Mouse (Mus musculus): ENCODE results near the gene Lgals4. TPM values are rescaled to one million over a fixed set of nuclear protein-coding genes. Genes with fewer than 3 reads are reported as not detected.

Lgals4 gene
- polyA plus RNA-seq, 1 experiment from 2014 or later = 1,462 TPM

DNA sequence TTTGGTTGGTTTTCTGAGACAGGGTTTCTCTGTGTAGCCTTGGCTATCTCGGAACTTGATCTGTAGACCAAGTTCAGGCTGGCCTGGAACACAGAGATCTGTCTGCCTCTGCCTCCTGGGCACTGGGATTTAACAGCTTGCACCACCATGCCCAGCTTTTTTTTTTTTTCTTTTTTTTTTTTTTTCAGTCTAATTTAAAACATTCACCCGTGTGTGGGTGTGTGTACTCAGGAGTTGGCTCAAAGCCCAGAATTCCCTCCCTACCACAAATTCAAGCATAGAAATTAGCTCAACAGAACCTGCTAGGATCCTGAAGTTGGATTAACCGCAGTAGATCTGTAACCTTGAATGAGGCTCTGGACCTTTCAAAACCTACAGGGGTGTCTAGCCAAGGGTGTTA lies 6.3 kb upstream of the Lgals4 start:
- no peak overlapping the region for H3K9ac ChIP-seq
- H3K36me3 ChIP-seq = peaks cover 17% of the 10 kb centered on the region
- H3K4me2 ChIP-seq (replicated peaks) = no peak overlapping the region
- H3K27ac ChIP-seq = no peak overlapping the region
- H3K27me3 ChIP-seq (replicated peaks) = no peaks in the 10 kb centered on the region
- H3K9me3 ChIP-seq = no peaks in the 10 kb centered on the region
- no peak for ATAC-seq
- H3K4me1 ChIP-seq (replicated peaks) = peaks cover 27% of the 10 kb centered on the region
- 55% methylated on average over 3 of the region's 3 CpGs for WGBS
- no peak overlapping the region for H3K4me3 ChIP-seq (replicated peaks)

DNA sequence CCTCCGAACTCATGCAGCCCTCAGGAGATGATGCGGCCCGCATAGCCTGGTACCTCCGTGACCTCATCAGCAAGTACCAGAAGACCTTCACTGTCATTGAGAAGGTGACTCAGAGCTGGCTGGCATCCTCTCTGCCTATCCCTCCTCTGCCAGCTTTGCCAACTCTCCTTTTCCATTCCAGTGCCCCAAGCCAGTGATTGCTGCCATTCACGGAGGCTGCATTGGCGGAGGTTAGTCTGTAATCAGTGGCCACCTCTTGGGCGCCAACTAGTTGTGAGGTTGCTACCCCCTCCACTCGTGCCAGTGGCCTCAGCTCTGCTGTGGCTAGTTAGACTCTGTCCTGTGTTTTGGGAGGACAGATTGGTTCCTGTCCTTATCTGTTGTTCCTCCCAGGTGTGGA lies 3.8 kb upstream of the Lgals4 start:
- H3K4me3 ChIP-seq (replicated peaks) = no peak overlapping the region
- WGBS = 96% methylated on average over 8 of the region's 8 CpGs

DNA sequence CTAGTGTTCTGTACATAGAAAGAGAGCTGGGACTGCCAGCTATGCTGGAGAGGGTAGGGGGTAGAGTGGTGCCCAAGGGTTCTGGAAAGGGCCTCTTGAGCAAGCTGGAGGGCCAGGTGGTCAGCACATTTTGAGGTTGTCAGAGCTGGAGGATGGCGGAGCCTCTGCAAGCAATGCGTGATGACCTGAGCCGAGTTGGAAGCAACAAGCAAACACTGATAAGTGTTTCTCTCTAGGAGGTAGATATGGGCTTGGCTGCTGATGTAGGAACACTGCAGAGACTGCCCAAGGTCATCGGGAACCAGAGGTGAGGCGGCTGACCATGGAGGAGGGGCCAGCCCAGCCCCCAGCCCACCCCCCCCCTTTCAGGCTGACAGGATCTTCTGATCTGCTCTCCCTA lies 2.7 kb upstream of the Lgals4 start:
- Histone ChIP-seq H3K4me3 (replicated peaks) (no peak overlapping the region), H3K27ac (peak overlapping the region; percentile 86), H3K36me3 (peaks cover 17% of the 10 kb centered on the region), H3K4me2 (replicated peaks) (0 out of 2 replicates have a peak overlapping the region, but pooled peaks have one; percentile 35), H3K27me3 (replicated peaks) (no peaks in the 10 kb centered on the region), H3K9ac (no peak overlapping the region), H3K9me3 (no peaks in the 10 kb centered on the region), H3K4me1 (replicated peaks) (peaks cover 14% of the 10 kb centered on the region)
- no peak for ATAC-seq
- WGBS = 62% methylated on average over 5 of the region's 5 CpGs

More for the DNA sequence above, 3.8 kb upstream of the Lgals4 start:
- Histone ChIP-seq H3K9ac (no peak overlapping the region), H3K27ac (0 out of 2 replicates have a peak overlapping the region, but pooled peaks have one; percentile 86), H3K36me3 (peaks cover 17% of the 10 kb centered on the region), H3K9me3 (no peaks in the 10 kb centered on the region), H3K4me2 (replicated peaks) (no peak overlapping the region), H3K4me1 (replicated peaks) (peaks cover 18% of the 10 kb centered on the region), H3K27me3 (replicated peaks) (no peaks in the 10 kb centered on the region)
- ATAC-seq = no peak

DNA sequence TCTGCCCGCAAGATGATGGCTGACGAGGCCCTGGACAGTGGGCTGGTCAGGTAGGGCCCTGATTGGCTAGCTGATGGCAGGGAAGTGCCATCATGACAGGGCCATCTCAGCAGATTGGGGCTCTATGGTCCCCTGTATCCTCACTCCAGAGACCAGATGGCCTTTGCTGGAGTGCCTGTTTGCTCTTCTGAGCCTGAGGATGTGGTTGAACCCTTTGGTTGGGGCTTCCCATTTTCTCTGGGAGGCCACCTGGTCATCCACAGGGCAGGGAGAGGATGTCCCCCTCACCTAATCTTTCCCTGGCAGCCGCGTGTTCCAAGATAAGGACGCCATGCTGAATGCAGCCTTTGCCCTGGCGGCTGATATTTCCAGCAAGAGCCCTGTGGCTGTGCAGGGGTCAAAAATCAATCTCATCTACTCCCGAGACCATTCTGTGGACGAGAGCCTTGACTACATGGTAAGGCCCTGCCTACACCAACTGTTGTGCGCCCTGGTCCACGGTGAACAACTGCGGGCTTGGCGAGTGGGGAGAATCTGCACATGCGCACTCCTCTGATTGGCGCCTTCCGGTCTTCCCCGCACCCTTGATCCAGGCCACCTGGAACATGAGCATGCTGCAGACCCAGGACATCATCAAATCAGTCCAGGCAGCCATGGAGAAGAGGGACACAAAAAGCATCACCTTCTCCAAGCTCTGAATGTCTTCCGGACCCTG lies 2.1 kb upstream of the Lgals4 start:
- ATAC-seq = peak; percentile 40
- Histone ChIP-seq H3K27ac (peak overlapping the region; percentile 86), H3K4me1 (replicated peaks) (peaks cover 8% of the 10 kb centered on the region), H3K4me3 (replicated peaks) (no peak overlapping the region), H3K27me3 (replicated peaks) (no peaks in the 10 kb centered on the region), H3K36me3 (peaks cover 17% of the 10 kb centered on the region), H3K4me2 (replicated peaks) (peak overlapping the region; percentile 35), H3K9ac (0 out of 2 replicates have a peak overlapping the region, but pooled peaks have one; percentile 13), H3K9me3 (no peaks in the 10 kb centered on the region)
- 73% methylated on average over 17 of the region's 17 CpGs for WGBS

GRCm38 (mm10) chr7:28832137-28832536 lies 1.5 kb upstream of the Lgals4 start:
- ATAC-seq = peak; percentile 72
- no peak overlapping the region for H3K4me3 ChIP-seq (replicated peaks)
- no peak overlapping the region for H3K9ac ChIP-seq
- H3K9me3 ChIP-seq = no peaks in the 10 kb centered on the region
- WGBS = 50% methylated on average over 6 of the region's 6 CpGs
- H3K4me2 ChIP-seq (replicated peaks) = peak overlapping the region; percentile 35
- H3K4me1 ChIP-seq (replicated peaks) = peaks cover 8% of the 10 kb centered on the region; the same call in 1 of the 2 replicates
- H3K27ac ChIP-seq = peak overlapping the region; percentile 86
- H3K27me3 ChIP-seq (replicated peaks) = no peaks in the 10 kb centered on the region
- peaks cover 17% of the 10 kb centered on the region for H3K36me3 ChIP-seq

GRCm38 (mm10) chr7:28836936-28837335 lies 3.3 kb downstream of the Lgals4 start:
- no peaks in the 10 kb centered on the region for H3K9me3 ChIP-seq
- peak overlapping the region; percentile 24 for H3K9ac ChIP-seq
- H3K4me3 ChIP-seq (replicated peaks) = peak overlapping the region; percentile 42
- no peak for ATAC-seq
- H3K27me3 ChIP-seq (replicated peaks) = no peaks in the 10 kb centered on the region
- 64% methylated on average over 5 of the region's 5 CpGs for WGBS
- H3K4me2 ChIP-seq (replicated peaks) = peak overlapping the region; percentile 57
- no peaks in the 10 kb centered on the region for H3K36me3 ChIP-seq
- peak overlapping the region; percentile 88 for H3K27ac ChIP-seq
- 0 out of 2 replicates have a peak, but pooled peaks cover 2% of the 10 kb centered on the region for H3K4me1 ChIP-seq (replicated peaks)

DNA sequence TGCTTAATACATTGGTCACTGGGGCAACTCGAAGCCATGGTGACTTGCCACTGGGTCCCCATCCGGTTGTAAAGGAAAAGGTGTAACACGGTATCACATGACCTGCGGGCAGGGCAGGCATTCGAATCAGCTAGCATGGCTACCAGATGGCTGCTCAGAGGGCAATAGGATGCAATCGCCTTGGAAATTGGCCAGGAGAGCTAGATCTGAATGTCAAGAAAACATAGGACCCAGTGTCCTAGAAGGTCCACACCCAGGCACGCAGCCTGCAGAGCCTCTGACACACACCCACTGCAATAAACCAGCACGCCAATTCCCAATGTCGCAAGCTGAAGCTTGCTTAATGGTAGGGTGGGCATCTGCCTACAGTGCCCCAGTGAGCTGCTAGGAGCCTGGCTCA lies 4.7 kb downstream of the Lgals4 start:
- ATAC-seq = peak; percentile 61

DNA sequence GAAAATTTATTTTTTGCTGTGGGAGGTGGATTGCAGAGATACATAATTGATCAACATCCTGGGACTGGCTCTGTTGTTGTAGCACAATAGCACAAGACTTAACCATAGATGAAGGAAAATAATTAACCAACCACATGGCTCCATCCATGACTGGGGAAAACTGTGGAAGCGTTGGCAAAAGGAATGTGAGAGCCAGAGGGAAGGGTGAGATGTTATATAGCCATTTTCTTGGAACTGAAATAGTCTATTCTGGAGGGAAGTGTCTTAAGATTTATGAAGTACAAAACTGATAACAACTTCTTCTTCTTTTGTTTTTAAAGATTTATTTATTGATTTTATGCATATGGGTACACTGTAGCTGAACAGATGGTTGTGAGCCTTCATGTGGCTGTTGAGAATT lies 13.6 kb downstream of the Lgals4 start:
- ATAC-seq = no peak
- Histone ChIP-seq H3K27me3 (replicated peaks) (no peaks in the 10 kb centered on the region), H3K36me3 (no peaks in the 10 kb centered on the region), H3K9ac (no peak overlapping the region), H3K4me2 (replicated peaks) (no peak overlapping the region), H3K4me3 (replicated peaks) (no peak overlapping the region), H3K9me3 (no peaks in the 10 kb centered on the region), H3K4me1 (replicated peaks) (0 out of 2 replicates have a peak, but pooled peaks cover 6% of the 10 kb centered on the region), H3K27ac (no peak overlapping the region)
- 79% methylated on average over 1 of the region's 1 CpGs for WGBS

More for the DNA sequence above, 4.7 kb downstream of the Lgals4 start:
- WGBS = 55% methylated on average over 9 of the region's 9 CpGs
- Histone ChIP-seq H3K9me3 (no peaks in the 10 kb centered on the region), H3K4me2 (replicated peaks) (peak overlapping the region; percentile 57), H3K27ac (peak overlapping the region; percentile 88), H3K36me3 (no peaks in the 10 kb centered on the region), H3K4me1 (replicated peaks) (0 out of 2 replicates have a peak, but pooled peaks cover 2% of the 10 kb centered on the region), H3K9ac (0 out of 2 replicates have a peak overlapping the region, but pooled peaks have one; percentile 21), H3K27me3 (replicated peaks) (no peaks in the 10 kb centered on the region), H3K4me3 (replicated peaks) (no peak overlapping the region)

GRCm38 (mm10) chr7:28849700-28850236 lies 16.1 kb downstream of the Lgals4 start:
- Histone ChIP-seq H3K27ac (peak overlapping the region; percentile 42; the same call in 1 of the 2 replicates), H3K9me3 (no peaks in the 10 kb centered on the region), H3K4me2 (replicated peaks) (no peak overlapping the region), H3K36me3 (no peaks in the 10 kb centered on the region), H3K9ac (no peak overlapping the region), H3K4me1 (replicated peaks) (0 out of 2 replicates have a peak, but pooled peaks cover 6% of the 10 kb centered on the region), H3K27me3 (replicated peaks) (no peaks in the 10 kb centered on the region), H3K4me3 (replicated peaks) (no peak overlapping the region)
- peak; percentile 73 for ATAC-seq
- 24% methylated on average over 1 of the region's 1 CpGs for WGBS

GRCm38 (mm10) chr7:28850642-28851041 lies 17.0 kb downstream of the Lgals4 start:
- Histone ChIP-seq H3K4me2 (replicated peaks) (no peak overlapping the region), H3K9ac (no peak overlapping the region), H3K4me3 (replicated peaks) (no peak overlapping the region), H3K36me3 (no peaks in the 10 kb centered on the region), H3K27ac (0 out of 2 replicates have a peak overlapping the region, but pooled peaks have one; percentile 42), H3K9me3 (no peaks in the 10 kb centered on the region), H3K27me3 (replicated peaks) (no peaks in the 10 kb centered on the region), H3K4me1 (replicated peaks) (0 out of 2 replicates have a peak, but pooled peaks cover 6% of the 10 kb centered on the region)
- ATAC-seq = peak; percentile 72
- 75% methylated on average over 4 of the region's 4 CpGs for WGBS

GRCm38 (mm10) chr7:28859953-28860352 lies 26.3 kb downstream of the Lgals4 start:
- Histone ChIP-seq H3K27me3 (replicated peaks) (no peaks in the 10 kb centered on the region), H3K4me2 (replicated peaks) (no peak overlapping the region), H3K4me1 (replicated peaks) (peaks cover 9% of the 10 kb centered on the region), H3K27ac (no peak overlapping the region), H3K4me3 (replicated peaks) (no peak overlapping the region), H3K9ac (no peak overlapping the region), H3K36me3 (no peaks in the 10 kb centered on the region), H3K9me3 (no peaks in the 10 kb centered on the region)
- no peak for ATAC-seq
- WGBS = 88% methylated on average over 2 of the region's 2 CpGs

- 88% methylated on average over 6 of the region's 6 CpGs for WGBS
Observed at GRCm38 (mm10) chr7:28860898-28861297, 27.2 kb downstream of the Lgals4 start.

More at GRCm38 (mm10) chr7:28860898-28861297, 27.2 kb downstream of the Lgals4 start:
- Histone ChIP-seq H3K4me1 (replicated peaks) (peaks cover 15% of the 10 kb centered on the region), H3K4me2 (replicated peaks) (no peak overlapping the region), H3K27ac (no peak overlapping the region), H3K9me3 (no peaks in the 10 kb centered on the region), H3K27me3 (replicated peaks) (no peaks in the 10 kb centered on the region), H3K36me3 (no peaks in the 10 kb centered on the region), H3K4me3 (replicated peaks) (no peak overlapping the region), H3K9ac (no peak overlapping the region)
- ATAC-seq = no peak

Measured in intestine, embryonic 15.5 days (tissue).